Mouse (Mus musculus) heart, postnatal 0 days (tissue): ENCODE data around the gene A730049H05Rik. TPM values are rescaled to one million over a fixed set of nuclear protein-coding genes. Genes with fewer than 3 reads are reported as not detected.

Experiments used
- ATAC-seq: fragments of 200-750 bp; cut with Nextera tagmentation; 2 replicates; pipeline ENCODE4 v1.8.0; 2017; ENCODE audit warnings: low read depth, moderate number of reproducible peaks, moderate library complexity; ENCODE audit not compliant: insufficient read depth
- DNase-seq: peaks from one replicate; pipeline ENCODE4 v3.0.0-alpha.2; 2016; ENCODE audit warnings: low spot score
- H3K27ac ChIP-seq: fragments of 300-500 bp; sonication (generic); 2 replicates; pipeline ENCODE4 v1.5.1; 2014; ENCODE audit warnings: low read depth, mild to moderate bottlenecking
- H3K27me3 ChIP-seq: fragments of 300-500 bp; sonication (generic); 2 replicates; pipeline ENCODE4 v1.6.1; 2014; ENCODE audit warnings: low read length, mixed read lengths; ENCODE audit not compliant: control insufficient read depth, insufficient read depth
- H3K36me3 ChIP-seq: fragments of 300-500 bp; sonication (generic); replicated peaks from 2 replicates; pipeline ENCODE4 v1.6.1; 2014; ENCODE audit warnings: low read length, mixed read lengths; ENCODE audit not compliant: control insufficient read depth, insufficient read depth
- H3K4me1 ChIP-seq: fragments of 300-500 bp; sonication (generic); 2 replicates; pipeline ENCODE4 v1.6.1; 2014; ENCODE audit warnings: antibody characterized with exemption; ENCODE audit not compliant: control insufficient read depth, insufficient read depth
- H3K4me2 ChIP-seq: fragments of 300-500 bp; sonication (generic); 2 replicates; pipeline ENCODE4 v1.6.1; 2014; ENCODE audit warnings: low read depth, mild to moderate bottlenecking, low read length, moderate library complexity
- H3K4me3 ChIP-seq: fragments of 300-500 bp; sonication (generic); 2 replicates; pipeline ENCODE4 v1.5.1; 2014; ENCODE audit warnings: low read depth, low read length
- H3K9ac ChIP-seq: fragments of 300-500 bp; sonication (generic); replicated peaks from 2 replicates; pipeline ENCODE4 v1.6.1; 2014; ENCODE audit warnings: low read depth, low read length, mixed read lengths
- H3K9me3 ChIP-seq: fragments of 300-500 bp; sonication (generic); replicated peaks from 2 replicates; pipeline ENCODE4 v1.6.1; 2016; ENCODE audit warnings: low read length; ENCODE audit not compliant: control insufficient read depth
- CTCF ChIP-seq: IDR thresholded peaks from 2 replicates; pipeline ENCODE4 v1.5.1; 2016; ENCODE audit warnings: antibody characterized with exemption, control low read depth, low read depth
- EP300 ChIP-seq: IDR thresholded peaks from 2 replicates; pipeline ENCODE4 v1.6.1; 2016; ENCODE audit warnings: antibody characterized with exemption, low read depth
- WGBS: fragments of 180-500 bp; shearing (Covaris S2); extraction: QIAGEN DNeasy Blood & Tissue Kit; methylation state at CpG from one replicate; pipeline ENCODE4 v1.1.7; 2014; 5-methylcytosine and 5-hydroxymethylcytosine counted together
- polyA plus RNA-seq: library from polyadenylated mRNA; unstranded; fragments of >200 nt; fragmentation: Nextera tagmentation; extraction: Ambion mirVana; gene quantifications from 2 replicates; pipeline ENCODE4 v1.2.1, GENCODE M21; 2015
- total RNA-seq: library from RNA; depleted of rRNA; stranded (reverse); fragments of >200 nt; gene quantifications from 2 replicates; pipeline ENCODE4 v1.2.3, GENCODE M21; 2014; ENCODE audit warnings: low replicate concordance

The A730049H05Rik gene
- total and polyA plus RNA-seq, 2 experiments from 2014 or later, result 0.46 to 1.7 TPM

DNA sequence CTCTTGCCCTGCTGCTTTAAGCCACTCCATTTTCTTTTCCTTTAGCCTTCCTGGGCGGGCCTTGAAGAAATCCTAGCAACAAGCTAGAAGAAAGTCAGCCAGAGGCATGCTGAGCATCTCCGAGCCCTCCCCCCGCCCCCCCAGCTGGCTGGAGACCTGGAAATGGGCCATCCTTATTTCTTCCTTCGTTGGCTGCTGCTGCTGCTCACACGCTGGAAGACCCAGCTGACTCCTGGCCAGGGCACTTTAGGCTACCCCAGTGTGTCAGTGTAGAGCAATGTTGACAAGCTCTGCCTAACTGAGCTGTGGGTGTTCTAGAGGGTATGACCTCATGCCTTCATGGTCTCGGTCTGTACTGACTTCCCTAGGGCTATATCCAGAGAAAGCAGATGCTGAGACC, 13.1 kb upstream of the A730049H05Rik start:
- WGBS, result 29% methylated on average over 6 of the region's 6 CpGs
- Histone ChIP-seq H3K9me3 (no peaks in the 10 kb centered on the region), H3K4me1 (peaks cover 15% of the 10 kb centered on the region), H3K4me2 (no peak overlapping the region), H3K27me3 (no peaks in the 10 kb centered on the region), H3K4me3 (no peak overlapping the region), H3K36me3 (peaks cover 41% of the 10 kb centered on the region), H3K27ac (peak overlapping the region; percentile 41), H3K9ac (no peak overlapping the region)
- ATAC-seq (peak; percentile 91), DNase-seq (peak; percentile 61)
- no peak for TF ChIP-seq CTCF

DNA sequence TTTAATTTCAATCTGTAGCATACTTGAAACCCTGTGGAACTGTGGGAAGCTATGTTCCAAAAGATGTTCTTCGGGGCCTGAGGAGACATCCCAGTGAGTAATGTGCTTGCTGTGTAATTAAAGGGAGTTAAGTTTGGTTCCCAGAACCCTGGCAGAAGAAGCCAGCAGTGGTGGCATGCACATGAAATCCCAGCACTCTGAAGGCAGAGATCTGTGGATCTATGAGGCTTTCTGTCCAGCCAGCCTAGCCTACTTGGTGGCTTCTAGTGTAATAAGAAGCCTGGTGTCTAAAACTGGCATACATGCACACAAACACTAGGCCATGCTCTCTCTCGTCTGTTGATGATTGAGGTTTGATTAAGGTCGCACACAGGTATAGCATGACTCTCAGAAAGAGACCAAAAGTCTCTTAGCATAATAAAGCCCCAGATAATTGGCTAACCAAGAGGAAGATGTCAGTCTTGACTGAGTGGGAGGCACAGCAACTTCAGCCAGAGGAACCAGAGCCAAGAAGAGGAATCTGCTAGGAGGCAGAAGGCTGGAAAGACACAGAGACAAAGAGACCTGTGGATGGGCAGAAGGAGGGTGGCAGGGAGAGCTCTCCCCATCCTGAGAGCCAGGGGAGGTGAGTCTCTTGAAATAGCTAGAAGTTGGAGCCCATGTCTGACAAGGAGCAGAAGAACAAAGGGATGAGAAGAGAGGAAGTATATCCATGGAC, 11.9 kb upstream of the A730049H05Rik start:
- Histone ChIP-seq H3K9me3 (no peaks in the 10 kb centered on the region), H3K9ac (no peak overlapping the region), H3K4me1 (peaks cover 15% of the 10 kb centered on the region), H3K36me3 (peaks cover 45% of the 10 kb centered on the region), H3K27me3 (no peaks in the 10 kb centered on the region), H3K4me3 (no peak overlapping the region), H3K27ac (no peak overlapping the region; the same call in 1 of the 2 replicates), H3K4me2 (no peak overlapping the region)
- DNase-seq, result no peak
- no peak for ATAC-seq
- 79% methylated on average over 3 of the region's 3 CpGs for WGBS
- TF ChIP-seq CTCF (no peak), EP300 (no peak)

DNA sequence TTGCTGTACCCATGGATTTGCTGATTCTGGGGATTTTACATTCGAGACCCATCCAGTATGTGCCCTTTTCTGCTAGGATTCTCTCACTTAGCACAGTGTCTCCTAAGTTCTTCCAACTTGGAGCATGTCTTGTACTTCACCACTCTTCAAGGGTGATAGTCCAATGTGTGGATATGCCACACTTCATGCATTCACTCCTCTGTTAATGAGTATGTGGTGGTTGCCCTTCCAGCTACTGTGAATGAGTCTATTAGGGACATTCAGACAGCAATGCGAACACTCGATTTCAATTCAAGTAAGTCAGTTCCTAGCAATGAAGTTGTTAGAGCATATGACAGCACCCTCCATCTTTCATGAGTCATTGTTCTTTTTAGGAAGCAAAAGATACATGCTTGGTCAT, 6.5 kb upstream of the A730049H05Rik start:
- Histone ChIP-seq H3K4me2 (no peak overlapping the region), H3K27ac (no peak overlapping the region), H3K9me3 (no peaks in the 10 kb centered on the region), H3K4me3 (no peak overlapping the region), H3K4me1 (peaks cover 10% of the 10 kb centered on the region), H3K27me3 (no peaks in the 10 kb centered on the region), H3K9ac (no peak overlapping the region), H3K36me3 (peaks cover 49% of the 10 kb centered on the region)
- DNase-seq (no peak), ATAC-seq (no peak)
- 88% methylated on average over 3 of the region's 3 CpGs for WGBS
- TF ChIP-seq CTCF, result no peak
- no peak for TF ChIP-seq EP300

DNA sequence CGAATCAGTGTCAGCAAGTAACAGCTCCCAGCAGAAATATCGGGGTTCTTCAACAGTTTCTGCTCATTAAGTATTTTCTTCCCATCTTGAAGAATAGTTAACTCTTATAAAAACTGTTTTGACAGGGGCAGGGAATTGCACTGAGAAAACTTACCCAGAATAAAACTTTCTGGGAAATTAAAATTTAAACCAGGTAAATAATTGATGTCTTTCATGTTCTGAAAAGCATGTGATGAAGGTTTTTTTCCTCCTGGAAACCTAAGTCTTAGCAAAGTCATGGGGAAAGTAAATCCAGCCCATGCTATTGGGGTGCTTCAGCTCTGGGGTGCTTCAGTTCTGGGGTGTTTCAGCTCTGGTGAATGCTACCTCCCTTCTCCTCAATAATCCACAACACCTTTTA, 5.7 kb upstream of the A730049H05Rik start:
- DNase-seq (no peak), ATAC-seq (no peak)
- no peaks in the 10 kb centered on the region for H3K9me3 ChIP-seq
- peaks cover 41% of the 10 kb centered on the region for H3K36me3 ChIP-seq
- WGBS, result 94% methylated on average over 2 of the region's 2 CpGs
- no peak overlapping the region for H3K27ac ChIP-seq
- no peak overlapping the region for H3K4me2 ChIP-seq
- TF ChIP-seq CTCF, result no peak
- TF ChIP-seq EP300, result no peak
- H3K9ac ChIP-seq, result no peak overlapping the region
- peaks cover 10% of the 10 kb centered on the region for H3K4me1 ChIP-seq
- H3K27me3 ChIP-seq, result no peaks in the 10 kb centered on the region
- H3K4me3 ChIP-seq, result no peak overlapping the region

DNA sequence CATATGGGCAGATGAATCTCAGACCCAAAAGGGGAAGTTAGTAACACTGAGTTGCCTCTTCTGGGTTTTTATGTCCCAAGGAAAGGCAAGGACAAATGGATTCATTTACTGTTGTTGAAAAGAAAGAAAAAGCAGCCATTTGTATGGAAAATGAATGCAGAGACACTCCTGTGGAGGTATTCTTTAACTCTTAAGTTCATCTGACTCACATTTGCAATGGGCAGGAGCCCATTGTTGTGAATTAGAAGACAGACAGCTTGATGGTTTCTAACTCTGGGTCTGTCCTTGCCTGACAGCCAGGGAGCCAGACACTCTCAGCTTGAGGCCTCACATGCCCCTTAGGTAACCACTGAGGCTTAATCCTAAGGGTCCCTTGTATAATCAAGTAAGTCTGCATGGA, 4.7 kb upstream of the A730049H05Rik start:
- ATAC-seq (no peak), DNase-seq (no peak)
- no peak overlapping the region for H3K4me3 ChIP-seq
- TF ChIP-seq EP300 (no peak), CTCF (no peak)
- H3K36me3 ChIP-seq, result peaks cover 31% of the 10 kb centered on the region
- H3K9me3 ChIP-seq, result no peaks in the 10 kb centered on the region
- no peak overlapping the region for H3K4me2 ChIP-seq
- H3K27me3 ChIP-seq, result no peaks in the 10 kb centered on the region
- peaks cover 10% of the 10 kb centered on the region for H3K4me1 ChIP-seq
- no peak overlapping the region for H3K27ac ChIP-seq
- no peak overlapping the region for H3K9ac ChIP-seq
